28 mouse cellular contexts compared by ENCODE assay signal in the genomic region with DNA sequence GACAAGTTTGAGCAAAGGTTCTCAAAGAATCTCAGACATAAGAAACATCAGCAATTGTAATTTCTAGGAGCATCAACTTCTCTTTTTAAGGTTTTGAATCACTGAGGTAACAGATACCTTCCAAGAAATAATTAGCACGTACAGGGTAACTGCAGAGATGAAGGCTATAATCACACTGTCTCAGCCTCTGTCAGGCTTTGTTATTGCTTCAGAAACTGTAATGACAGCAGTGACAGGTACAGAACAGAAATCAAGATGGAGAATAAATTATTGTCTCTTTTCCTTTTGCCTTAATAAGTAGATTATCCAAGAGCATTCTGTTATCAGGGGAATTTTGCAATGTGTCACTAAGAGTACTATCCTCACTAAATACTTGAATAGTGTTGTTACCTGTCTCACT.
"Had no signal": no experiment of that assay in that cellular context is flagged by ENCODE, and none has a peak within 500 bp of the region (broad histone marks: within the 10 kb centered on the region; RNA-seq: fewer than 3 reads in every experiment).

No protein-coding gene starts in this region.

- H3K27ac ChIP-seq: gastrocnemius, adult 2 months; heart, adult 2 months; heart, embryonic 13.5 days; heart, embryonic 15.5 days; hindbrain, embryonic 13.5 days; hindbrain, embryonic 15.5 days; hindbrain, postnatal 0 days; kidney, embryonic 15.5 days; kidney, postnatal 0 days; limb, embryonic 13.5 days; limb, embryonic 15.5 days; liver, embryonic 13.5 days; liver, embryonic 15.5 days had no signal

- H3K36me3 ChIP-seq: heart, embryonic 13.5 days; heart, embryonic 15.5 days; hindbrain, embryonic 13.5 days; hindbrain, embryonic 15.5 days; kidney, embryonic 15.5 days; limb, embryonic 13.5 days; limb, embryonic 15.5 days; liver, embryonic 13.5 days; liver, embryonic 15.5 days had no signal

- H3K4me1 ChIP-seq: heart, embryonic 13.5 days; heart, embryonic 15.5 days; hindbrain, embryonic 13.5 days; hindbrain, embryonic 15.5 days; kidney, embryonic 15.5 days; limb, embryonic 13.5 days; limb, embryonic 15.5 days; liver, embryonic 13.5 days; liver, embryonic 15.5 days had no signal

- H3K9me3 ChIP-seq: heart, embryonic 13.5 days; heart, embryonic 15.5 days; hindbrain, embryonic 13.5 days; hindbrain, embryonic 15.5 days; kidney, embryonic 15.5 days; limb, embryonic 13.5 days; limb, embryonic 15.5 days; liver, embryonic 13.5 days; liver, embryonic 15.5 days had no signal

- H3K4me2 ChIP-seq: heart, embryonic 11.5 days; heart, embryonic 13.5 days; heart, embryonic 15.5 days; hindbrain, embryonic 13.5 days; hindbrain, embryonic 15.5 days; kidney, embryonic 15.5 days; limb, embryonic 13.5 days; limb, embryonic 15.5 days; liver, embryonic 13.5 days; liver, embryonic 15.5 days had no signal

- H3K4me3 ChIP-seq: gastrocnemius, adult 2 months; heart, adult 2 months; heart, embryonic 13.5 days; heart, embryonic 15.5 days; hindbrain, embryonic 13.5 days; hindbrain, embryonic 15.5 days; kidney, embryonic 15.5 days; limb, embryonic 13.5 days; limb, embryonic 15.5 days; liver, embryonic 13.5 days; liver, embryonic 15.5 days had no signal

- H3K27me3 ChIP-seq: heart, embryonic 13.5 days; heart, embryonic 15.5 days; hindbrain, embryonic 13.5 days; hindbrain, embryonic 15.5 days; kidney, embryonic 15.5 days; limb, embryonic 13.5 days; limb, embryonic 15.5 days; liver, embryonic 13.5 days; liver, embryonic 15.5 days had no signal

- DNase-seq: gastrocnemius, adult 2 months; gastrocnemius, postnatal 14 days; gastrocnemius, postnatal 36 days; heart, adult 11 months; heart, adult 2 months; heart, postnatal 14 days; heart, postnatal 36 days; kidney, adult 11 months; kidney, adult 2 months; kidney, adult 9 months; kidney, postnatal 14 days; kidney, postnatal 36 days; layer of hippocampus, adult 9-11 months; layer of hippocampus, postnatal 36 days; left cerebral cortex, postnatal 4 days; liver, embryonic 13.5 days had no signal

- ATAC-seq: hindbrain, postnatal 0 days; intestine, embryonic 16.5 days had no signal

- H3K9ac ChIP-seq: heart, embryonic 13.5 days; heart, embryonic 15.5 days; hindbrain, embryonic 13.5 days; hindbrain, embryonic 15.5 days; kidney, embryonic 15.5 days; limb, embryonic 13.5 days; limb, embryonic 15.5 days; liver, embryonic 13.5 days; liver, embryonic 15.5 days had no signal
